Mouse (Mus musculus) liver, adult (tissue): Measurements from ENCODE around the gene Mif.
"Not testable (repeated sequence)": the region's sequence is repeated elsewhere in the genome, so short reads cannot be mapped to it uniquely, and the experiment has no call there.

Source experiments
- GATA4 ChIP-seq: IDR thresholded peaks from 2 replicates; pipeline ENCODE4 v1.6.1; 2014; ENCODE audit warnings: mild to moderate bottlenecking, low read length; ENCODE audit not compliant: insufficient replicate concordance

Mif gene

DNA sequence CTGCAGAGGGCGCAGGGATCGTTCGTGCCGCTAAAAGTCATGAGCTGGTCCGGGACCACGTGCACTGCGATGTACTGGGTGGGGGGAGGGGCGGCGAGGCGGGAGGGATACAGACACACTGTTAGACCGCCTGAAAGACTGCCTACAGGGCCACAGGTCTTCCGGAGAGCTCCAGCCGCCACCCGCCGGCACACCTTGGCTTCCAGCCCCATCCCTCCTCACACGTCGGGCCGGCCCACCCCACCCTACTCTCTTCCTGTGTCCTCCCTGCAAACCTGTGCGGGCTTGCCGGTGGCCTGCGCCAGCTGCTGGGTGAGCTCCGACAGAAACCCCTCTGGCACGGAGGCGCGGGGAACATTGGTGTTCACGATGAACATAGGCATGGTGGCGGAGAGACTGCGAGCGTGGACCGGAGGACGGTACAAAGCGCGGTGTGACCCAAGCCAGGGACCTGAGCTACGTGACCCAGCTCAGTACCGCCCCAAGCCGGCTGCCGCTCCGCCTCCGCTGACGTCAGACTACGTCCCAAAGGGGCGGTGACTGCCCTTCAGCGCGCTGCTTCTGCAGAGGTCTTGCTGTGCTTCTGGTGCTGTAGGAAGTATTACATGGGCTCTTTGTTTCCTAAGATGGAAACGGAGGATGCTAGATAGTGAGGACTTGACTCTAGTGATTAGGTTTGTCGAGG, at the start of gene Mif:
Gene Mif, minus strand, starts transcription at position 455 of the 685 bp plus-strand sequence.
- not testable (repeated sequence) for TF ChIP-seq GATA4

DNA sequence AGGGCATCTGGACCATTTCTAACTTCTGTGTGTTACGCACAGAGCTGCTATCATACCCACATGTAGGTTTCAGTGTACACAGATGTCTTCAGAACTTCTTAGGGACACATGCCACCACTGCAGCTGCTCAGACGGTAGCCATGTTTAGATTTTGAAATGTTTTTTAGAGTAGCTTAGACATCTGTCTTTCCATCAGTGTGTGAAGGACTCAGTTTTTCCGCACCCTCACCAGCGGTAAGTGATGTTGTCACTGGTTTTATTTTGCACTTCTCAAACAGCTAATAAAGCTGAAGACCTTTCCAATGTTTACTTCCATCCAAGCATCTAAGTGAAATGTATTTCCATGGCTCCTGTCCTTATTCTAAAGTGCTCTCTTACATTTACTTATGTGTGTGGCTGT, 46.8 kb upstream of the Mif start:
- no peak for TF ChIP-seq GATA4

DNA sequence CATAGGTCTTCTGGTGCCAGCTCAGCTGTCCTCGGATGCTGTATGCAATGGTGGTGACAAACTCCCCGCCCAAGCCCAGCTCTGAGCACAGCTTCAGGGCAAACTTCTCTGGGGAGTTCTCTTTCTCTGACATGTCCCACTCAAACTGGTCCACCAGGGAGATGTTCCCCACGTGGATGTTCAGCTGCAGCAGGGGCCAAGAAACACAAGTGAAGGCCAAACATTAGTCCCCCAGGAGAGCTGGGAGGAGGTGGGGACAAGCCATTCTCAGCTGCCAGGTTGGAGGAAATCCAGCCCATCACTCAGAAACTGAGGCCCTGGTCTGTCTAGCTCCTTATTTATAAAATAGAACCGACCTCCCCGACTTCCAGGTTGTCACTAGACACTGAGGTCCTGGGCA, 44.4 kb upstream of the Mif start:
- no peak for TF ChIP-seq GATA4

DNA sequence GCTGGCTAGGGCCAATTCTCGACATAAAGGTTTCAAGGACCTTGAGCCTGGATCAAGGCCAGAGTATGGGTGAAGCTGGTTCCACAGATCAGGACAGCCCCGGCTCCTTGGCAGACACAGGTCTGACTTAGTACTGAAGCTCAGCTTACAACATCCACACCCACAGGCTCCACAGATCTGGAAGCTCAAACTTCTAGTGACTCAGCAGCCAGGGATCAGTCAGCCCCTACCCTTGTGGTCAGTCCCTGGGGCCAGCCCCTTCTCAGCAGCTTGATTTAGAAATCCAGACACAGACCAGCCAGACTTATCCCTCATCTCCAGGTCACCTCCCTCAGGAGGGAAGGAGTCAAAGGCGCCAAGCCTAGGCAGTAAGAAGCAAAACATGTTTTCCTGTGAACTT, 38.8 kb upstream of the Mif start:
- no peak for TF ChIP-seq GATA4

DNA sequence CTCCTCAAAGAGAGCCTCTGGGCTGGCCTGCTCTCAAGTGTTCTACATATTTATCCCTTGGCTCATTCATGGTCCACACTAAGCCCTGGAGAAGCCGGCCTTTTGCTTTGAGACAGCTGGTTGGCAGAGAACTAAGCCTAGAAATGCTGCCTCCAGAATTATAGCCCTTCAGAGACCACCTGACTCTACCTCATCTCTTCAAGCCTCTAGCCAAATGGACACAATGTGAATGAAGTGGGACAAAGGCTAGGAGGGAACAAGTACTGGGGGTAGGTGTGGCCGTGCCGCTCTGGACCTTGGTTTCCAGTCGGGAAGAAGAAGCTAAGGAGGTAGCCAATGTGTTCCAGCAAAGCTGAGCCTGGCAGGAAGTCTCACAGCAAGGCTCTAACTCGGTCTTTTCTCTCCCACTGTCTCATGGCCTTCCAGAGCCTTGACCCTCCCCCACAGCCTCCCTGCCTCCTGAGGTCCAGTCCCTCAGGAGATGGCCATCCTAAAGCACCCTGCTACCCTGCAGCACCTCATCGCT, 38.1 kb upstream of the Mif start:
- TF ChIP-seq GATA4: no peak

DNA sequence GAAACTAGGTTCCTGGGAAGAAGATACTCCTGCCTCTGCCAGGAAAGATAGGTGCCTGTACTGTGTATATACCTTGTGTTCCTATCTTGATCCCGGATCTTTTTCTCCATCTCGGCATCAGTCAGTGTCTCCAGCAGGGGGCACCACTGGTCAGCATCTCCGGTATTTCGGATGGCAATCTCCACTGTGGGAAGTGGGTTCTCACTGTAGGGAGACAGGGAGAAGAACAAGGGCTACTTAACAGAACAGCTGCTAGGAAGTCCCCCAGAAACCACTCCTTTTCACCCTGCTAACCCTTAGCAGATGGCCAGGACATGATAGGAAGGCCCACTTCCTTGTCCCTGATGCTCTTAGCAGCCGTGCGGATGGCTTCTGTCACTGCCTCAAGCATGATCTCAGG, 37.3 kb upstream of the Mif start:
- TF ChIP-seq GATA4: no peak

DNA sequence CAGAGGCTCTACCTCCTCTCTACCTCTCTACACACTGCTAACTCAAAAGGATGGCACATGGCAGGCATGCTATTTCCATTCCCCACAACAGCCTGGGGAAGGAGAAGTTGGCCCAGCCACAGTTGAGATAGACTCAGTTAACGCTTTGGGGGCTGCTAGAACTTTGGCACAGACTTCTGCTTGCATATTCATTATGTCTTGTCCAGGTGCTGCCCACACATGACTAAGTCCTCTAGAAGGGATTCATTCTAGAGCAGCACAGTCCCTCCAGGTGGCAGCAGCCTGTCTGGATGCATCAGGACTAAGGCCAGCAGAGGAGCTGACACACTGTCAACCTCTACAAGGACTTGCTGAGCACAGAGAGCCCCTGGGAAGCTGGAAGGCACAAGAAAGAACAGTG, 36.2 kb upstream of the Mif start:
- TF ChIP-seq GATA4: no peak

DNA sequence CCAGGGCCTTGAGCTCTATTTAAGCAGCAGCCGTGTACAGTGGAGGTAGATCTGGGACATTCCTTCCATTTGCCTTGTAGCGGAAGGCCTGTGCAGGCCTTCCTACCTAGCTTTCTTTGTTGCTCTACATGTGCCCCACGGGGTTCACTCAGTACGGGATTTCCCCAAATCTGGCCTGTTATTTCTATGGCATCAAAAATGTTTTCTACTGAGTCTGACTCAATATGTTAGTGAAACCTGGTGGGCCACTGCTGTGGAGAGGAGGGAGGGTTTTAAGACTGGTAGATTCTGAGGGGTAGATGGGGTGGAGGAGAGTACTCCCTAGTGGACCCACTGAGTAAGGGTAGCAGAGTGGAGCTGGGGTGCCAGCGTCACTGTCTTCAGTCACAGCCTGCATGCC, 35.7 kb upstream of the Mif start:
- no peak for TF ChIP-seq GATA4

DNA sequence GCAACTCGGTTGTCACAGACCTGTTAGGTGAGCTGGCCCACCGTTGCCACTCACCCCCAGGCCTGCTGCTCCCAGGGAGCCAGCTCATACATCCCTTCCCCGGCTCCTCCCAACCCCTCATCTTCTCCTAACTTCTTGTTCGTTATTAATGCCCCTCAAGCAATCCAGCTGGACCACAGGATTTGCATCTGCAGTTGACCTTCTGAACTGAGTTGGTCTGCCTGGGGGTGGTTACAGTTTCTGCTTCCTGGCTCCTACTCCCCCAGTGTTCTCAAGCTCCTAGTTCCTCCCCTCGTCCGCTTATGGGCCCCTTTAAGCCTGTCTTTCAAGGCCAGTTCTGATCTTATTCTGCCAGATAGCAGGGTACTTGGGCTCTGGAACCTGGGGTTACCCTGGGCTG, 34.6 kb upstream of the Mif start:
- TF ChIP-seq GATA4: no peak

DNA sequence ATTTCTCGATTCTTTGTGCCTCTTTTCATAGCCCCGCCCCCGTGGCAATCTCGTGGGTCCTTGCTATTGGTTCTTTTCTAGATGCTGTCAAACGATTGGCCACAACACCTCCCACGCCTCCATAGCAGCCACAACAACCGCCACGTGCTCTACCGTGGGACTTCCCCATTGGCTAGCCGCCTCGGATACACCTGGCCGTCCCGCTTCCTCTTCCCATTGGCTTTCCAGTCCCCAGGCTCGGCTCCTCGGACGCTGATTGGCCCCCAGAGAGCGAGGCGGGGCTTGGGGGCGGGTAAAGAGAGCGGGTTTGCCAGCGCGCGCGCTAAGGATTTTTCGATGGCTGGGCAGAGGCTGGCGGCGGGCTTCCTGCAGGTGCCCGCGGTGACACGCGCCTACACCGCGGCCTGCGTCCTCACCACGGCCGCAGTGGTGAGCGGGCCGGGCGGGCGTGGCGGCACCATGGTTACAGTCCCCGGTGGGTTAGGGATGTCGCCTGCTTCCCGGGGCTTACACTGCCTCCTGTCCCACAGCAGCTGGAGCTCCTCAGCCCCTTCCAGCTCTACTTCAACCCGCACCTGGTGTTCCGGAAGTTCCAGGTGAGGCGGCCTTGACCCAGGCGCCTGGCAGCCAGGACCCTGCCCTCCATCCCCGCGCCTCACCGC, 33.2 kb upstream of the Mif start, which contains the start of gene Derl3:
Gene Derl3, plus strand, starts transcription at position 325 of the 662 bp plus-strand sequence.
- no peak for TF ChIP-seq GATA4

DNA sequence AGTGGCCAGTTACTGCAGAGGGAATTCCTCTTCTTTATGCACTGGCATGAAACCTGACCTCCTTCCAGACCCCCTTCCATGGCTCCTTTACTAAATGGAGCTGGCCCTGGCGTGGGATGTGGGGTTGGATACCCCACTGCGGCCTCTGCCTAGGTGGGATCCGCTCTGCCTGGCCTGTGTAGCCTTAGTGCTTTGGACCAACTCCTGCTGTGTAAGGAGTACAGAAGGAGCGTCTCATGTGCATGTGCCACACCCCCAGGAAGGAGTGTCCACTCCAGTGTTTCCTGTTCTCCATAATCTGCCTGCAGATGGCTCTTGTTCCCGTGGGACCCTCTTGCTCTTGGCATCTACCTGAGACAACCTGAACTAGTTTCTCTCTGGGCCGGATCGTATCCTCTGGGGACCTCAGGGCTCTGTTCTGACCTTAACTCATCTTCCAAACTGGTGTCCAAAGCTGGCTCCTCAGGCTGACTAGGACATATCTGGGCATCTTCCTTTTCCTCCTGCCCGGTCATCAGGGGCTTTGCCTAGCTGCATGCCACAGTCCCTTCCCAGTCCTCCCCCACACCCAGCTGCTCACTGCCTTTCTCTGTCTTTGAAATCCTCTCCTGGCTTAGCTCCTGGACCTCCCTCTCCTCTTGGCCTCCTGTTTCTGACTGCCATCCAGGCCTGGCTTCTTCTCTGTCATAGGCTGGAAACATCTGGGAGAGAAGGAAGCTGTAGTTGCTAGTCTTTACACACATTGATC, 29.5 kb upstream of the Mif start:
- no peak for TF ChIP-seq GATA4

DNA sequence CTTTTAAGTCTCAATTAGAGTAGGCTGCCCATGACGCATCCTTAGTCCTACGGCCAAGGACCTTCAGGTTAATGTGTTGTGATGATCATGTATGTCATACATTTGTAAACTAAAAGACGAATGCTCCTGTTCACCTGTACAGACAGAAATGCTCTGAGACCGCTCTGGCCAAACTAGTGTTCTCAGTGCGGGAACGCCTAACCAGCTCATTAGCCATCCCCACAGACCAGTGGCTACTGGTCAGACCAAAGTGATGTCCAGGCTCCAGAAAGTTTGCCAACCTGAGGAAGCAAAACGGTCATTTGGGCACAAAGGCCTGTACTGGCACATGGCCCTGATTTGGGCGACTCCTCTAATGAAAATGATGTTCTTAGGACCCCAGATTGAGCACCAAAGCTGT, 24.7 kb upstream of the Mif start:
- TF ChIP-seq GATA4: no peak

DNA sequence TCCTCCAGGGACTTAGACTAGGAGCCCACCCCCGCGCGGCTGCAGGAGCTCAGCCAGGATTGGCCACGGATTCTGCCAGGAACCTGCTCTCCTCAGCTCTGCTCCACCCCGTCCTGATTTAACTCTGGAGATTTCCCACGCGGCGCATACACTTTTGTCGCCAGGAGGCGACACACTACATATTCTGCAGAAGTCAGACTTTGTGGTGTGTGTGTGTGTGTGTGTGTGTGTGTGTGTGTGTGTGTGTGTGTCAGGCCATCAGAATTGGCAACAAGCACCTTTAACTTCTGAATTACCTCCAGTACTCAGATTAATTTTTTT, 23.2 kb upstream of the Mif start:
- no peak for TF ChIP-seq GATA4

DNA sequence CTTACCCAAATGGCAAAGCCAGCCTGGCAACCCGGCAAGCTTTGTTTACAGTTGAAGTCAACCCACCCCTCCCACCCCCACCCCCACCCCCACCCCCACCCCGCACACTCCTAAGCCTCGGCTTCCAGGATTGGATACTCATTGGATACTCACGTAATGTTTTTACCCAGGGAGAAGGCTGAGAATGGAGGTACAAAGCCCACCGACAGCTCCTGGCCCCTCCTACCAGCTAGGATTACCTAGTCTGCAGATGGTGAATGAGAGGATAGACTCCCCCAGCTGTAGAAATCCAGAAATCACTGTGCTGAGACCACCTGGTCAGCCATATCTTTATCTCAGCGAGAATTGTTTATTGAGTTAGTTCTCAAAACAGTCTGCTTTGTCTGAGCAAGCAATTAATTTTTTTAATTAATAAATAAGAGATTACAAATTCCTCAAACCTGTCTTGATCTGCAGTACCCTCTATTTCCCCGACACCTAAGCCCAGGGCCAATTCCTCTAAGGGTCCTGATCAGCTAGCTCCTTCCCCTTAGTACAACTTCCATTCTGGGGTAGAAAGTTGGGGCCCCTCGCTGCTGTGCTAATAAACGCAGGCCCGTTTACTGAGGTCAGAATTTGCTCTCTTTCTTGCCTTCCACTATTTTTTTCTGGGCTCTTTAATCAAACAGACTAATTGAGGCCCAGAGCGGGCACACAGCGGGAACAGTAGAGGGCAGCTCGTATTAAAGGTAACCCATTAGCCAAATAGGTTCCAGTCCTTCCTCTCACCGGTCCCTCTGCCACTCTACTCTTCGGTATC, 22.6 kb upstream of the Mif start:
- no peak for TF ChIP-seq GATA4
